ENCODE assay signal across 20 mouse cellular contexts in the genomic region with DNA sequence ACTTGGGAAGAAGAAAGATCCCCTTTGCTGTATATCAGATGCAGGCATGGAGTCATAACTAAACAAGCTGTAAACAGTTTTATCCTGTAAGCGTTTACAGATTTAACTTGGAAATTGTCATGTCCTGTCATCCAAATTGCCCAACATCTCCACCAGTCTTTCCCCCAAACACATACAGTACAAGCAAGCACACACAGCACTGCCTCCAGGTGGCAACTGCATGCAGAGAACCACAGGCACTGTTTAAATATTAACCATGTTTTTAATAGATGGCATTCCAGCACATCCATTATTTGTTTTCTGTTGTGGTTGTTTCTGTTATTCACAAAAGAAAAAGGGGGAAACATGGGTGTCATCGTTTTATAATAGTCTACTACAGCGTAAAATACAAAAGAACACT. TPM values are rescaled to one million over a fixed set of nuclear protein-coding genes. Genes with fewer than 3 reads are reported as not detected.
DNase-seq lines count a peak whose midpoint lies in the region; ATAC-seq and TF ChIP-seq lines count a peak whose summit lies in the region.
"Had no signal": no experiment of that assay in that cellular context is flagged by ENCODE, and none has a peak within 500 bp of the region (broad histone marks: within the 10 kb centered on the region; RNA-seq: fewer than 3 reads in every experiment).

No protein-coding gene starts in this region.

- WGBS in midbrain, embryonic 16.5 days: 65% methylated on average over 3 of the region's 3 CpGs
- WGBS in midbrain, embryonic 11.5 days: 63% methylated on average over 3 of the region's 3 CpGs
- 70% methylated on average over 3 of the region's 3 CpGs for WGBS in midbrain, postnatal 0 days

- no peaks in the 10 kb centered on the region for H3K36me3 ChIP-seq in midbrain, embryonic 16.5 days (ENCODE audit: control insufficient read depth, insufficient read depth, low read length)
- H3K36me3 ChIP-seq in midbrain, embryonic 11.5 days (ENCODE audit: control insufficient read depth, insufficient read depth, low read length): no peaks in the 10 kb centered on the region
- no peaks in the 10 kb centered on the region for H3K36me3 ChIP-seq in midbrain, postnatal 0 days (ENCODE audit: insufficient read depth, low read length)
- H3K36me3 ChIP-seq: embryonic facial prominence, embryonic 13.5 days; heart, embryonic 15.5 days had no signal

- no peak for ATAC-seq in midbrain, embryonic 16.5 days
- no peak for ATAC-seq in midbrain, embryonic 11.5 days (ENCODE audit: low FRiP score)
- no peak for ATAC-seq in midbrain, postnatal 0 days (ENCODE audit: low FRiP score)
- ATAC-seq: forebrain, embryonic 14.5 days; intestine, embryonic 16.5 days had no signal

- no peaks in the 10 kb centered on the region for H3K9me3 ChIP-seq in midbrain, embryonic 16.5 days (replicated peaks; ENCODE audit: control insufficient read depth, low read length, poor library complexity, severe bottlenecking)
- no peaks in the 10 kb centered on the region for H3K9me3 ChIP-seq in midbrain, embryonic 11.5 days (ENCODE audit: control insufficient read depth, low read length)
- no peaks in the 10 kb centered on the region for H3K9me3 ChIP-seq in midbrain, postnatal 0 days (ENCODE audit: low read length)
- H3K9me3 ChIP-seq: embryonic facial prominence, embryonic 13.5 days; heart, embryonic 15.5 days had no signal

- peak; percentile 68 for TF ChIP-seq CTCF in midbrain, postnatal 0 days (IDR thresholded peaks at IDR 0.05)

- DNase-seq in layer of hippocampus, adult 11-12 months (ENCODE audit: low spot score): peak; percentile 29
- DNase-seq in layer of hippocampus, adult 9-11 months: no peak
- DNase-seq in midbrain, embryonic 11.5 days (ENCODE audit: low spot score, missing footprints): no peak
- peak; percentile 70 for DNase-seq in brain, adult 2 months (ENCODE audit: low read depth, low spot score)
- peak; percentile 45 for DNase-seq in midbrain, postnatal 0 days (ENCODE audit: low spot score)
- DNase-seq in cerebellum, postnatal 25 days: no peak
- no peak for DNase-seq in embryo, embryonic 11 days
- DNase-seq: cerebellum, adult 9-10 months; gastrocnemius, postnatal 25 days; layer of hippocampus, postnatal 36 days; lung, adult 2 months; spleen, adult 18-20 months; thymus, postnatal 36 days had no signal

- no peak overlapping the region for H3K9ac ChIP-seq in midbrain, embryonic 16.5 days (ENCODE audit: low read depth, low read length)
- H3K9ac ChIP-seq in midbrain, embryonic 11.5 days (ENCODE audit: low read length): no peak overlapping the region
- no peak overlapping the region for H3K9ac ChIP-seq in midbrain, postnatal 0 days (replicated peaks; ENCODE audit: low read length, poor library complexity, severe bottlenecking)
- H3K9ac ChIP-seq: embryonic facial prominence, embryonic 13.5 days; heart, embryonic 15.5 days had no signal

- peak overlapping the region; percentile 17 for H3K4me2 ChIP-seq in midbrain, embryonic 16.5 days (ENCODE audit: low read length)
- H3K4me2 ChIP-seq in midbrain, embryonic 11.5 days: no peak overlapping the region
- peak overlapping the region; percentile 34 for H3K4me2 ChIP-seq in midbrain, postnatal 0 days (ENCODE audit: low read depth, low read length, poor library complexity, severe bottlenecking)
- H3K4me2 ChIP-seq: embryonic facial prominence, embryonic 13.5 days; heart, embryonic 15.5 days; liver, embryonic 11.5 days had no signal

- 0 out of 2 replicates have a peak, but pooled peaks cover 9% of the 10 kb centered on the region for H3K4me1 ChIP-seq in midbrain, embryonic 16.5 days (ENCODE audit: control insufficient read depth, insufficient read depth, low read length)
- H3K4me1 ChIP-seq in midbrain, embryonic 11.5 days (ENCODE audit: control insufficient read depth, insufficient read depth, low read length): peaks cover 11% of the 10 kb centered on the region
- no peaks in the 10 kb centered on the region for H3K4me1 ChIP-seq in midbrain, postnatal 0 days (ENCODE audit: insufficient read depth, low read length)

- H3K27me3 ChIP-seq in midbrain, embryonic 16.5 days (ENCODE audit: control insufficient read depth, insufficient read depth, low read depth, low read length): no peaks in the 10 kb centered on the region
- H3K27me3 ChIP-seq in midbrain, embryonic 11.5 days (ENCODE audit: control insufficient read depth, insufficient read depth, low read length): peaks cover 23% of the 10 kb centered on the region
- H3K27me3 ChIP-seq in midbrain, postnatal 0 days (ENCODE audit: insufficient read depth, low read length): no peaks in the 10 kb centered on the region

- no peak overlapping the region; the same call in 1 of the 2 replicates for H3K4me3 ChIP-seq in midbrain, embryonic 16.5 days (ENCODE audit: low read depth, low read length)
- H3K4me3 ChIP-seq in midbrain, embryonic 11.5 days (ENCODE audit: low read depth, low read length): no peak overlapping the region
- H3K4me3 ChIP-seq in midbrain, postnatal 0 days (ENCODE audit: low read depth, low read length): peak overlapping the region; percentile 12; the same call in 1 of the 2 replicates
- H3K4me3 ChIP-seq: embryonic facial prominence, embryonic 13.5 days; heart, embryonic 15.5 days had no signal

- H3K27ac ChIP-seq in midbrain, embryonic 16.5 days (ENCODE audit: low read length): no peak overlapping the region
- no peak overlapping the region for H3K27ac ChIP-seq in midbrain, embryonic 11.5 days (ENCODE audit: low read depth, low read length)
- H3K27ac ChIP-seq in midbrain, postnatal 0 days (ENCODE audit: low read depth, low read length): no peak overlapping the region
- H3K27ac ChIP-seq: embryonic facial prominence, embryonic 13.5 days; heart, embryonic 15.5 days had no signal

RNA-seq across cellular contexts. Expression of a gene that starts 3.6 kb away (rescaled TPM):
- 84.4 and 86.9 TPM in 2 replicates for polyA plus RNA-seq in midbrain, embryonic 16.5 days (2015; fragmentation: Nextera tagmentation; extraction: Ambion mirVana)
- 2.4 and 3.3 TPM in 2 replicates for polyA plus RNA-seq in midbrain, embryonic 11.5 days (2014; fragmentation: Nextera tagmentation; extraction: Ambion mirVana)
- 37.9 and 44.9 TPM in 2 replicates for total RNA-seq in midbrain, postnatal 0 days (2014; rRNA removed)
- polyA plus RNA-seq in midbrain, postnatal 0 days (2015; fragmentation: Nextera tagmentation; extraction: Ambion mirVana): 78.0 and 78.9 TPM in 2 replicates
- polyA plus RNA-seq: C2C12 had no signal

Comparison
In these comparisons a context has a peak if more than half of its experiments do, and no peak if none do; other contexts are left out.
1. DNase-seq: peak in layer of hippocampus, adult 11-12 months (single experiment), brain, adult 2 months (single experiment) and midbrain, postnatal 0 days (single experiment); none in layer of hippocampus, adult 9-11 months (single experiment), midbrain, embryonic 11.5 days (single experiment), cerebellum, postnatal 25 days (0 of 2) and embryo, embryonic 11 days (single experiment).
2. RNA of a gene that starts 3.6 kb away (polyA plus RNA-seq): 84.4 to 86.9 TPM in midbrain, embryonic 16.5 days and 78.0 to 78.9 TPM in midbrain, postnatal 0 days; 2.4 to 3.3 TPM in midbrain, embryonic 11.5 days; every median in the first group is over 10 times any median in the second.